Mouse (Mus musculus): ENCODE measurements around the gene Dnm3. TPM values are rescaled to one million over a fixed set of nuclear protein-coding genes. Genes with fewer than 3 reads are reported as not detected.

Gene Dnm3
- polyA plus RNA-seq, 1 experiment from 2014 or later = 35.6 TPM

GRCm38 (mm10) chr1:162126856-162127792, 350.7 kb downstream of the Dnm3 start:
- ChIA-PET POLR2A (interaction anchor here (0.6 kb wide), 1 partner anchor 16 kb away, joined by 3 read pairs; no protein-coding TSS in a partner anchor), CTCF (interaction anchor here (1.3 kb wide), 1 partner anchor 115 kb away, joined by 3 read pairs; no protein-coding TSS in a partner anchor)
- DNase-seq (ENCODE audit: low read depth, low spot score) (no peak), ATAC-seq (no peak)
- no peaks in the 10 kb centered on the region for H3K27me3 ChIP-seq
- TF ChIP-seq CTCF (IDR thresholded peaks at IDR 0.05) = no peak
- in situ Hi-C loops (cut with MboI; ENCODE audit: low pct_unique_long_range_greater_than_20kb) = no loop called here

- CTCF ChIA-PET = no interaction called here
- no peak for DNase-seq (ENCODE audit: low read depth, low spot score)
- no peaks in the 10 kb centered on the region for H3K27me3 ChIP-seq
- no peak for TF ChIP-seq CTCF (IDR thresholded peaks at IDR 0.05)
- POLR2A ChIA-PET = no interaction called here
- no peak for ATAC-seq
- in situ Hi-C loops (cut with MboI; ENCODE audit: low pct_unique_long_range_greater_than_20kb) = no loop called here
Measured at GRCm38 (mm10) chr1:162124396-162124795, 353.4 kb downstream of the Dnm3 start.

- ATAC-seq (no peak), DNase-seq (ENCODE audit: low read depth, low spot score) (no peak)
- TF ChIP-seq CTCF (IDR thresholded peaks at IDR 0.05) = no peak
- in situ Hi-C loops (cut with MboI; ENCODE audit: low pct_unique_long_range_greater_than_20kb) = no loop called here
- no peaks in the 10 kb centered on the region for H3K27me3 ChIP-seq
- CTCF ChIA-PET = interaction anchor here (1.3 kb wide), 1 partner anchor 8 kb away, joined by 3 read pairs; no protein-coding TSS in a partner anchor
- POLR2A ChIA-PET = no interaction called here
Measured at GRCm38 (mm10) chr1:162121441-162122200, 356.2 kb downstream of the Dnm3 start.

GRCm38 (mm10) chr1:162109437-162109813, 368.4 kb downstream of the Dnm3 start:
- no peaks in the 10 kb centered on the region for H3K27me3 ChIP-seq
- POLR2A ChIA-PET = no interaction called here
- no peak for TF ChIP-seq CTCF (IDR thresholded peaks at IDR 0.05)
- no peak for DNase-seq (ENCODE audit: low read depth, low spot score)
- ATAC-seq = no peak
- CTCF ChIA-PET = no interaction called here
- in situ Hi-C loops (cut with MboI; ENCODE audit: low pct_unique_long_range_greater_than_20kb) = no loop called here

GRCm38 (mm10) chr1:162108726-162109436, 369.0 kb downstream of the Dnm3 start:
- POLR2A ChIA-PET = no interaction called here
- CTCF ChIA-PET = no interaction called here
- ATAC-seq (no peak), DNase-seq (ENCODE audit: low read depth, low spot score) (no peak)
- in situ Hi-C loops (cut with MboI; ENCODE audit: low pct_unique_long_range_greater_than_20kb) = no loop called here
- no peak for TF ChIP-seq CTCF (IDR thresholded peaks at IDR 0.05)
- H3K27me3 ChIP-seq = no peaks in the 10 kb centered on the region

GRCm38 (mm10) chr1:162108181-162108671, 369.6 kb downstream of the Dnm3 start:
- POLR2A ChIA-PET = no interaction called here
- CTCF ChIA-PET = no interaction called here
- ATAC-seq (no peak), DNase-seq (ENCODE audit: low read depth, low spot score) (no peak)
- in situ Hi-C loops (cut with MboI; ENCODE audit: low pct_unique_long_range_greater_than_20kb) = no loop called here
- H3K27me3 ChIP-seq = no peaks in the 10 kb centered on the region
- no peak for TF ChIP-seq CTCF (IDR thresholded peaks at IDR 0.05)

GRCm38 (mm10) chr1:162107011-162107606, 370.7 kb downstream of the Dnm3 start:
- H3K27me3 ChIP-seq = no peaks in the 10 kb centered on the region
- no peak for TF ChIP-seq CTCF (IDR thresholded peaks at IDR 0.05)
- ATAC-seq (no peak), DNase-seq (ENCODE audit: low read depth, low spot score) (no peak)
- in situ Hi-C loops (cut with MboI; ENCODE audit: low pct_unique_long_range_greater_than_20kb) = no loop called here
- CTCF ChIA-PET = no interaction called here
- POLR2A ChIA-PET = no interaction called here

- ChIA-PET CTCF (interaction anchor here (1.0 to 2.3 kb wide), 3 partner anchors 11 to 106 kb away, joined by 3 to 9 read pairs (median 3); no protein-coding TSS in a partner anchor), POLR2A (interaction anchor here (0.6 to 1.1 kb wide), 4 partner anchors 10 to 35 kb away, joined by 3 read pairs; no protein-coding TSS in a partner anchor)
- no peak for TF ChIP-seq CTCF (IDR thresholded peaks at IDR 0.05)
- in situ Hi-C loops (cut with MboI; ENCODE audit: low pct_unique_long_range_greater_than_20kb) = no loop called here
- DNase-seq (ENCODE audit: low read depth, low spot score) (no peak), ATAC-seq (no peak)
- H3K27me3 ChIP-seq = no peaks in the 10 kb centered on the region
Measured at GRCm38 (mm10) chr1:162100961-162101830, 376.6 kb downstream of the Dnm3 start.
